Mouse (Mus musculus): ENCODE data around the gene Xrn1. TPM values are rescaled to one million over a fixed set of nuclear protein-coding genes. Genes with fewer than 3 reads are reported as not detected.

Gene Xrn1
- polyA plus RNA-seq, 1 experiment: 2.9 TPM

DNA sequence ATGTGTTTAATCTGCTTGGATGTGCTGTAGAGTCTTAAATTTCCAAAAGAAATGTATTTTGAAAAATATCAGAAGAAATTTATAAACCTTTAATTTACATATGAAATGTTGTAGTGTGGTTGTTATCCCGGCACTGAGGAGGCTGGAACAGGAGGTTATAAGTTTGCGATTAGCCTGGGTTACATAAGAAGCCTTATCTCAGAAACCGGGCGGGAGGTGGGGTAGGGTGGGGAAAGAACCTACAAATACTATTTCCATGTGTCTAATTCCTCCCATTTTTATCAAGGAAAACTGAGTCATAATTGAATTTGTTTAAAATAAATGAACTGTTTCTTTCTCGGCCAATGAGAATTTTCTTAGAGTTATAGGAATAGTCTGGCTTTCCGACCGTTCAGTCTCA is 56.1 kb downstream of the Xrn1 start:
- Histone ChIP-seq H3ac (ENCODE audit: control insufficient read depth, insufficient read length) (no peak overlapping the region), H3K4me3 (no peak overlapping the region), H3K27me3 (ENCODE audit: control insufficient read depth, insufficient read depth, insufficient read length) (no peaks in the 10 kb centered on the region), H3K4me2 (ENCODE audit: low read depth) (no peak overlapping the region), H3K79me2 (ENCODE audit: control insufficient read depth, insufficient read depth) (no peaks in the 10 kb centered on the region), H3K36me3 (ENCODE audit: control insufficient read depth, insufficient read depth) (peaks cover 34% of the 10 kb centered on the region)
- TF ChIP-seq MYOG (IDR thresholded peaks at IDR 0.05; ENCODE audit: control insufficient read depth in 1 of 3, insufficient read depth in 1 of 3, insufficient read length in 2 of 3, low read depth in 2 of 3) (no peak), MYOD1 (IDR thresholded peaks at IDR 0.05; ENCODE audit: control insufficient read depth in 1 of 3, insufficient read length in 2 of 3, low read depth in 2 of 3) (no peak), USF1 (IDR thresholded peaks at IDR 0.05; ENCODE audit: low read depth) (no peak), POLR2A (IDR thresholded peaks at IDR 0.05; ENCODE audit: insufficient read length, low read depth) (no peak), POLR2AphosphoS2 (IDR thresholded peaks at IDR 0.05; ENCODE audit: insufficient read length, low read depth) (no peak), REST (IDR thresholded peaks at IDR 0.05; ENCODE audit: insufficient read depth, insufficient read length) (no peak), SRF (IDR thresholded peaks at IDR 0.05; ENCODE audit: control insufficient read depth, insufficient read length, low read depth) (no peak), E2F4 (IDR thresholded peaks at IDR 0.05; ENCODE audit: insufficient read depth) (no peak), MAX (IDR thresholded peaks at IDR 0.05; ENCODE audit: low read depth) (no peak), TCF3 (IDR thresholded peaks at IDR 0.05; ENCODE audit: insufficient read length, low read depth) (no peak), TCF12 (IDR thresholded peaks at IDR 0.05; ENCODE audit: insufficient read depth, poor library complexity, severe bottlenecking) (no peak), CEBPB (IDR thresholded peaks at IDR 0.05; ENCODE audit: insufficient read depth, poor library complexity, severe bottlenecking) (no peak)

DNA sequence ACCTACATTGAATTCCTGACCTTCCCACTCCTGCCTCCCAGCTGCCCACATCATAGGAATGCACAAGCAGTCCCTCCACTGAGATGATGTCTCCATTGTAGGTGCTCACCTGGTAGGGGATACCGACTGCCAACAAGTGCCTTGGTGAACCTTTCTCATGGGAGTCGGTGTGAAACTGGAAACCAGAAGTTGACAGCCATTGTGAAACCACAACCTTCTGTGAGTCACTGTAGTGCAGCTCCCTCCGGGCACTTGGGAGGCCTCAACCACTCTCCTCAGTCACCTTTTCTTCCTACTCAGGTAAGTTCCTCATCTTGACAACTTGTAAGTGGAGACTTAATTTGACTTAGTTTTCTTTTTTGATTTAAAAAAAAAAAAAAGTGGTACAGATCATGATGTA is 69.4 kb downstream of the Xrn1 start:
- Histone ChIP-seq H3ac (ENCODE audit: control insufficient read depth, insufficient read length) (no peak overlapping the region), H3K36me3 (ENCODE audit: control insufficient read depth, insufficient read depth) (peaks cover 25% of the 10 kb centered on the region), H3K79me2 (ENCODE audit: control insufficient read depth, insufficient read depth) (no peaks in the 10 kb centered on the region), H3K4me3 (no peak overlapping the region), H3K27me3 (ENCODE audit: control insufficient read depth, insufficient read depth, insufficient read length) (no peaks in the 10 kb centered on the region), H3K4me2 (ENCODE audit: low read depth) (no peak overlapping the region)
- no peak for TF ChIP-seq E2F4 (IDR thresholded peaks at IDR 0.05; ENCODE audit: insufficient read depth)
- TF ChIP-seq MAX (IDR thresholded peaks at IDR 0.05; ENCODE audit: low read depth): no peak
- TF ChIP-seq TCF12 (IDR thresholded peaks at IDR 0.05; ENCODE audit: insufficient read depth, poor library complexity, severe bottlenecking): no peak
- no peak for TF ChIP-seq USF1 (IDR thresholded peaks at IDR 0.05; ENCODE audit: low read depth)
- no peak for TF ChIP-seq POLR2AphosphoS2 (IDR thresholded peaks at IDR 0.05; ENCODE audit: insufficient read length, low read depth)
- TF ChIP-seq MYOD1 (IDR thresholded peaks at IDR 0.05; ENCODE audit: control insufficient read depth in 1 of 3, insufficient read length in 2 of 3, low read depth in 2 of 3): no peak
- TF ChIP-seq SRF (IDR thresholded peaks at IDR 0.05; ENCODE audit: control insufficient read depth, insufficient read length, low read depth): no peak
- TF ChIP-seq POLR2A (IDR thresholded peaks at IDR 0.05; ENCODE audit: insufficient read length, low read depth): no peak
- TF ChIP-seq TCF3 (IDR thresholded peaks at IDR 0.05; ENCODE audit: insufficient read length, low read depth): no peak
- TF ChIP-seq REST (IDR thresholded peaks at IDR 0.05; ENCODE audit: insufficient read depth, insufficient read length): no peak
- TF ChIP-seq MYOG (IDR thresholded peaks at IDR 0.05; ENCODE audit: control insufficient read depth in 1 of 3, insufficient read depth in 1 of 3, insufficient read length in 2 of 3, low read depth in 2 of 3): no peak
- no peak for TF ChIP-seq CEBPB (IDR thresholded peaks at IDR 0.05; ENCODE audit: insufficient read depth, poor library complexity, severe bottlenecking)

DNA sequence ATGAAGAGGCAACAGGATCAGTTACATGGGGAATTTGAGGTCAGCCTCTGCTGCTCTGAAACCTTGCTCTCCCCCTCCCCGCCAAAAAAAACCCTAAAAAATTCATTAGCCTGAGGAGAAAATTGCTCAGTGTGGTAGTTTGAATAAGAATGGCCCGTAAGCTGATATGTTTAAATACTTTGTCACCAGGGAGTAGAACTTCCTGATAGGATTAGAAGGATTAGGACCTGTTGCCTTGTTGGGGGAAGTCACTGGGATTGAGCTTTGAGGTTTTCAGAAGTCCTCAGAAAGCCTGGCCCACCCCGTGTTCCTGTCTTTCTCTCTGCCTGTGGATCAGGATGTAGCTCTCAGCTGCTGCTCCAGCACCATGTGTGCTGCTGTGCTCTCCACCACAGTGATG is 73.4 kb downstream of the Xrn1 start:
- Histone ChIP-seq H3ac (ENCODE audit: control insufficient read depth, insufficient read length) (no peak overlapping the region), H3K4me3 (no peak overlapping the region), H3K79me2 (ENCODE audit: control insufficient read depth, insufficient read depth) (no peaks in the 10 kb centered on the region), H3K4me2 (ENCODE audit: low read depth) (no peak overlapping the region), H3K27me3 (ENCODE audit: control insufficient read depth, insufficient read depth, insufficient read length) (no peaks in the 10 kb centered on the region), H3K36me3 (ENCODE audit: control insufficient read depth, insufficient read depth) (peaks cover 34% of the 10 kb centered on the region)
- TF ChIP-seq POLR2A (IDR thresholded peaks at IDR 0.05; ENCODE audit: insufficient read length, low read depth) (no peak), POLR2AphosphoS2 (IDR thresholded peaks at IDR 0.05; ENCODE audit: insufficient read length, low read depth) (no peak), CEBPB (IDR thresholded peaks at IDR 0.05; ENCODE audit: insufficient read depth, poor library complexity, severe bottlenecking) (no peak), E2F4 (IDR thresholded peaks at IDR 0.05; ENCODE audit: insufficient read depth) (no peak), TCF12 (IDR thresholded peaks at IDR 0.05; ENCODE audit: insufficient read depth, poor library complexity, severe bottlenecking) (no peak), SRF (IDR thresholded peaks at IDR 0.05; ENCODE audit: control insufficient read depth, insufficient read length, low read depth) (no peak), USF1 (IDR thresholded peaks at IDR 0.05; ENCODE audit: low read depth) (no peak), MAX (IDR thresholded peaks at IDR 0.05; ENCODE audit: low read depth) (no peak), MYOD1 (IDR thresholded peaks at IDR 0.05; ENCODE audit: control insufficient read depth in 1 of 3, insufficient read length in 2 of 3, low read depth in 2 of 3) (no peak), MYOG (IDR thresholded peaks at IDR 0.05; ENCODE audit: control insufficient read depth in 1 of 3, insufficient read depth in 1 of 3, insufficient read length in 2 of 3, low read depth in 2 of 3) (no peak), TCF3 (IDR thresholded peaks at IDR 0.05; ENCODE audit: insufficient read length, low read depth) (no peak), REST (IDR thresholded peaks at IDR 0.05; ENCODE audit: insufficient read depth, insufficient read length) (no peak)

DNA sequence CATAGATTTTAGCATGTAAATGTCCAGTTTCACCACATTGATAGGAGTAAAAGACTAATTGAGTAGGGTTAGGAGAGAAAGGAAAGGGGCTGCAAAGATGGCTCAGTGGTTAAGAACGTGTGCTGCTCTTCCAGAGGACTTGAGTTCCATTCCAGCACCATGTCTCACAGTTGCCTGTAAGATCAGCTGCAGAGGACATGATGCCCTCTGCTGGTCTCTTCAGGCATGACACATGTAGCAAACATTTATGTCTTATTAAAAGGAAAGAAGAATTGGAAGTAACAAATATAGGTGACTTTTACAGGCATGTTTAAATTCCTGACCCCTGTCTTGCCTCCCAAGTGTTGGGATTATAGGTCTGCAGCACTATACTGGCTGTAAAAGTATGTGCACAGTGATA is 74.3 kb downstream of the Xrn1 start:
- Histone ChIP-seq H3K27me3 (ENCODE audit: control insufficient read depth, insufficient read depth, insufficient read length) (no peaks in the 10 kb centered on the region), H3K36me3 (ENCODE audit: control insufficient read depth, insufficient read depth) (peaks cover 35% of the 10 kb centered on the region), H3K4me3 (no peak overlapping the region), H3K4me2 (ENCODE audit: low read depth) (no peak overlapping the region), H3K79me2 (ENCODE audit: control insufficient read depth, insufficient read depth) (no peaks in the 10 kb centered on the region), H3ac (ENCODE audit: control insufficient read depth, insufficient read length) (no peak overlapping the region)
- no peak for TF ChIP-seq TCF3 (IDR thresholded peaks at IDR 0.05; ENCODE audit: insufficient read length, low read depth)
- TF ChIP-seq MAX (IDR thresholded peaks at IDR 0.05; ENCODE audit: low read depth): no peak
- TF ChIP-seq CEBPB (IDR thresholded peaks at IDR 0.05; ENCODE audit: insufficient read depth, poor library complexity, severe bottlenecking): no peak
- no peak for TF ChIP-seq POLR2AphosphoS2 (IDR thresholded peaks at IDR 0.05; ENCODE audit: insufficient read length, low read depth)

DNA sequence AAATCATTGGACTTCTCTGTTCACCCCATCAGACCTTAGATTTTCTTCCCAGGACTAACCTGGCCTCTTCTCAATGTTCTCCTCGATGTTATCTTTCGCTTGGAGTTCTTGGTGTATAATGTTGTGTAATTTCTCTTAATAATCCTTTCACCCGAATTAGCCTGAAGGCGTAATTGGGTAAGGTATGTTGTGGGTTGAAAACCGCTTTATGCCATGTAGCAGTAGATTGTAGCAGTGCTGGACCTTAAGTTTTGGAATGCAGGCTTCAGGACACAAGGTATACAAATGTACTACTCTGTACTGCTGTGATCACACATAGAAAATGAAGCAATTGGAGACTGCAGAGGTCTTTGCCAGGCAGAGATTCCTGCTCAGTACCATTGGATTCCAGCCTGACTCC is 75.3 kb downstream of the Xrn1 start:
- Histone ChIP-seq H3ac (ENCODE audit: control insufficient read depth, insufficient read length) (no peak overlapping the region), H3K4me2 (ENCODE audit: low read depth) (no peak overlapping the region), H3K4me3 (no peak overlapping the region), H3K36me3 (ENCODE audit: control insufficient read depth, insufficient read depth) (peaks cover 35% of the 10 kb centered on the region), H3K79me2 (ENCODE audit: control insufficient read depth, insufficient read depth) (no peaks in the 10 kb centered on the region), H3K27me3 (ENCODE audit: control insufficient read depth, insufficient read depth, insufficient read length) (no peaks in the 10 kb centered on the region)
- TF ChIP-seq MYOG (IDR thresholded peaks at IDR 0.05; ENCODE audit: control insufficient read depth in 1 of 3, insufficient read depth in 1 of 3, insufficient read length in 2 of 3, low read depth in 2 of 3) (no peak), TCF12 (IDR thresholded peaks at IDR 0.05; ENCODE audit: insufficient read depth, poor library complexity, severe bottlenecking) (no peak), CEBPB (IDR thresholded peaks at IDR 0.05; ENCODE audit: insufficient read depth, poor library complexity, severe bottlenecking) (no peak), SRF (IDR thresholded peaks at IDR 0.05; ENCODE audit: control insufficient read depth, insufficient read length, low read depth) (no peak), MYOD1 (IDR thresholded peaks at IDR 0.05; ENCODE audit: control insufficient read depth in 1 of 3, insufficient read length in 2 of 3, low read depth in 2 of 3) (no peak), MAX (IDR thresholded peaks at IDR 0.05; ENCODE audit: low read depth) (no peak), TCF3 (IDR thresholded peaks at IDR 0.05; ENCODE audit: insufficient read length, low read depth) (no peak), POLR2AphosphoS2 (IDR thresholded peaks at IDR 0.05; ENCODE audit: insufficient read length, low read depth) (no peak), REST (IDR thresholded peaks at IDR 0.05; ENCODE audit: insufficient read depth, insufficient read length) (no peak), E2F4 (IDR thresholded peaks at IDR 0.05; ENCODE audit: insufficient read depth) (no peak), USF1 (IDR thresholded peaks at IDR 0.05; ENCODE audit: low read depth) (no peak), POLR2A (IDR thresholded peaks at IDR 0.05; ENCODE audit: insufficient read length, low read depth) (no peak)
